21 mouse cellular contexts compared by ENCODE assay signal in genomic region chr7:40737496-40737895, GRCm38 (mm10).
DNase-seq lines count a peak whose midpoint lies in the region; ATAC-seq and TF ChIP-seq lines count a peak whose summit lies in the region.
"Had no signal": no experiment of that assay in that cellular context is flagged by ENCODE, and none has a peak within 500 bp of the region (broad histone marks: within the 10 kb centered on the region; RNA-seq: fewer than 3 reads in every experiment).

No protein-coding gene starts in this region.

- 76% methylated on average over 7 of the region's 7 CpGs for WGBS in thymus, adult 2 months

- intact Hi-C loops in left cerebral cortex, postnatal 14 days (cut with DNase I): no loop called here
- intact Hi-C loops in left cerebral cortex, postnatal 4 days (cut with DNase I): no loop called here

- peak; percentile 44 to 48 for DNase-seq in left cerebral cortex, postnatal 14 days (ENCODE audit: low spot score in 2 of 2)
- no peak for DNase-seq in left cerebral cortex, postnatal 4 days
- DNase-seq in frontal cortex, postnatal 14 days (ENCODE audit: low spot score in 2 of 2): peak; percentile 15 to 27
- DNase-seq in right cerebral cortex, postnatal 14 days: peak; percentile 20
- DNase-seq in spleen, postnatal 14 days (ENCODE audit: low spot score in 2 of 2): no peak
- no peak for DNase-seq in thymus, adult 2 months
- DNase-seq: adrenal gland, adult 2 months; cerebellum, postnatal 10 days; gastrocnemius, adult 2 months; heart, postnatal 14 days; kidney, adult 8-10 months; kidney, postnatal 25 days; liver; liver, postnatal 0 days; lung, postnatal 10 days; thymus, postnatal 36 days had no signal

- no peaks in the 10 kb centered on the region for H3K27me3 ChIP-seq in thymus, adult 2 months (ENCODE audit: control insufficient read depth, insufficient read depth, low read length)
- H3K27me3 ChIP-seq: embryonic facial prominence, embryonic 13.5 days; hindbrain, embryonic 12.5 days; neural tube, embryonic 13.5 days had no signal

- no peak for TF ChIP-seq CTCF in thymus, adult 2 months (IDR thresholded peaks at IDR 0.05; ENCODE audit: borderline replicate concordance, control insufficient read depth, extremely low read depth, insufficient read depth, low read length, poor library complexity)

- ATAC-seq in frontal cortex, adult (ENCODE audit: low TSS enrichment): peak; percentile 85
- ATAC-seq: liver, postnatal 0 days had no signal

- no peak overlapping the region for H3K27ac ChIP-seq in thymus, adult 2 months (ENCODE audit: control insufficient read depth, insufficient read depth, low read length)
- H3K27ac ChIP-seq: embryonic facial prominence, embryonic 13.5 days; gastrocnemius, adult 2 months; heart, embryonic 10.5 days; hindbrain, embryonic 12.5 days; neural tube, embryonic 13.5 days had no signal

- no peaks in the 10 kb centered on the region for H3K36me3 ChIP-seq in thymus, adult 2 months (ENCODE audit: control insufficient read depth, insufficient read depth, low read length)
- H3K36me3 ChIP-seq: embryonic facial prominence, embryonic 13.5 days; heart, embryonic 10.5 days; hindbrain, embryonic 12.5 days; neural tube, embryonic 13.5 days had no signal

- no peak for TF ChIP-seq POLR2A in thymus, adult 2 months (IDR thresholded peaks at IDR 0.05; ENCODE audit: control insufficient read depth, extremely low read depth, insufficient read depth, low read length, poor library complexity)

- no peaks in the 10 kb centered on the region for H3K4me1 ChIP-seq in thymus, adult 2 months (replicated peaks; ENCODE audit: control insufficient read depth, insufficient read depth, low read length)
- H3K4me1 ChIP-seq: embryonic facial prominence, embryonic 13.5 days; heart, embryonic 10.5 days; hindbrain, embryonic 12.5 days had no signal

- H3K4me3 ChIP-seq in thymus, adult 2 months (ENCODE audit: control insufficient read depth, insufficient read depth, low read length): no peak overlapping the region
- H3K4me3 ChIP-seq: embryonic facial prominence, embryonic 13.5 days; gastrocnemius, adult 2 months; heart, embryonic 10.5 days; hindbrain, embryonic 12.5 days; neural tube, embryonic 13.5 days had no signal

Comparison
In these comparisons a context has a peak if more than half of its experiments do, and no peak if none do; other contexts are left out.
1. DNase-seq: peak in left cerebral cortex, postnatal 14 days (2 of 2), frontal cortex, postnatal 14 days (2 of 2) and right cerebral cortex, postnatal 14 days (single experiment); none in left cerebral cortex, postnatal 4 days (single experiment), spleen, postnatal 14 days (0 of 2) and thymus, adult 2 months (single experiment).